Mouse (Mus musculus) mature B cell (primary cell): ENCODE data around the gene Sergef.

Source experiments
- in situ Hi-C: fragments of 300-500 bp; cut with MboI; formaldehyde crosslinking; loops from 2 replicates; pipeline ENCODE4 v1.14.3; 2019

Gene Sergef

DNA sequence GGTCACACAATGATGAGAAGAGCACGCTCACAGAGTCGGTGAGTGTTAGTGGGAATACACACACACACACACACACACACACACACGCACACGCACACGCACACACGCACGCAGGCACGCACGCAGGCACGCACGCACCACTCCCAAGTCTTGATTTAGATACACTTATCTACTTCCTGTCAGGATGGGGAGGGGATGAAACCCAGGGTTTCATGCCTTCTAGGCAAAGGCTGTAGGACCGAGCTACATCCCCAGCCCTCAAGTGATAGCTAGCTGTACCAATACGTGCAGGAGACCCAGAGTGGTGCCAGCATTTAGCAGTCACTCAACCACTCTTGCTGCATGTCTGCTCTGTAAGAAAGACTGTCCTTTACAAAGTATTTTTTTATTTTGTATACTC lies 137.0 kb downstream of the Sergef start:
- in situ Hi-C loops: no loop called here

GRCm38 (mm10) chr7:46501458-46501857 lies 138.1 kb downstream of the Sergef start:
- in situ Hi-C loops: no loop called here

- in situ Hi-C loops: no loop called here
Observed at GRCm38 (mm10) chr7:46499561-46499960, 140.0 kb downstream of the Sergef start.

DNA sequence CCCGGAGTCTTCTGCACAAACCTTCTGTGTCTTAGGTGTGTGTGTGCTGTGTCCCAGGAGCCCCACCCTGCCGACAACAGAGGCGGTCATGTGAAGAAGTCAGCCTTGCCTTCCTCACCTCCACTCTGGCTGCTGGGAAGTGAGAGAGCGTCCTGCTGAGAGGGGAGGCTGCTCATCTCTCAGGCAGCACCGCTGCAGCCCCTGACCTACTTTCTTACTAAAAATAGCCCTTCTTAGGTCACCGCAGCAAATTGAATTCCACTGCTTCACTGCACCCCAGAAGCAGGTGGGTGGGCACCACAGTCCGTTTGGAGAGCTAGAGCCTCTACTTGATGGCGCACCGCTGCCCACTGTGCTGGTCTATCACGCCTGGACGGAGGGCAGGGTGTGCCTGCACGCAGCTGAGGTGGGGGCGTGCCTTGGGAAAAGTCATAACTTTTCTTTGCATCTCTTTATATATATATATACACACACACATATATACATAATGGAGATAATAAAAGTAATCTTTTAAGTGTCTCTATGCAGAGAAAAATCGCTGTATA lies 147.4 kb downstream of the Sergef start:
- in situ Hi-C loops: no loop called here

DNA sequence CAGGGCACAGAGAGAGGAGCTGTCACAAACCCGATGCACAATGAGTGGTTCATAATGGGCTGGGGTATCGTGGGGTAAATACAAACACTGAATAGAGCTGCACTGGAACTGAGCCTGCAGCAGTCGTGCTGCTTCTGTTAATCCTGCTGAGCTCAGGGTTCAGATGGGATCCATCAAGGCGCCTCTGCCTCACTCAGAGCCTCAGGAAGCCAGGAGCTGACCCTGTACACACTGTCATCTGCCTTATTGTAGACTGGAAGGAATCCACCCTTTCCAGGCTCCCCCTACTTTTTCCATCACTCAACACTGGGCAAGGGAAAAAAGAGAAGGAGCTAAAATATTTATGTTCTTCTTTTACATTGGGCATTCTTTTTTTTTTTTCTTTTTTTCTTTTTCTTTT lies 152.3 kb downstream of the Sergef start:
- in situ Hi-C loops: no loop called here

DNA sequence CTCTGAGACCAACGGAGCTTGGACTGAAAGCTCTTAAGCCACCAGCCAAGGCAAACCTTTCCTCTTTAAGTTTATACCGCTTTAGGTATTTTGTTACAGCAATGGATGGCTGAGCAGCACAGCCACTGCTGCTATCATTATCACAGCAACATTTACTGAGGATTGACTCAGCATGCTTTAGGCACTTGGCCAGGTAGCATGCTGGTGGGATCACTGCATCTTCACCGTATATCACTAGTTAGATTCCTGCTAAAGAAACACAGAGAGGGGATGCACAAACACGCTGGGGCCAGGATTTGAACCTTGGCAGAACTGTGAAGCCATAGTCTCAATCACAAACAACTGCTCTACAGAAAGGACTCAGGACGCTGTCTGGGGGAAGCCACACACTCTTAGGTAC lies 152.8 kb downstream of the Sergef start:
- in situ Hi-C loops: no loop called here

- in situ Hi-C loops: no loop called here
Observed at GRCm38 (mm10) chr7:46484223-46484622, 155.4 kb downstream of the Sergef start.

DNA sequence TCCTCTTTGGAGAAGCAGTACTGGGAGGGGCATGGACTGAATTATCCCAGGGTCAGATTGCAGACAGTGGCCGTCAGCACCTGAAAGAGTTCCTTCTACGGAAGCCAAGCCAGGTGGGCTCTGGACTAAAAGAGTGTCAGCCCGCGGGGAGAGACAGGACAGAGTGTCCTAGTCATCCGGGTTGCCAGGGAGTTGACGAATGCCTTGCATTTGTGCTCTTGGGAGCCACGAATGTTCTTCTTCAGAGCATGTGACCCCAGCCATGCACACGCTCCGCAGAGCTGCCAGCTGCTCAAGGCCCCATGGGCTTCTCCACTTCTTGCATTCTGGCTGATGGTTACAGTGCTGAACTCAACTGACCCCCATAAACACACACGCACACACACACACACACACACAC lies 156.6 kb downstream of the Sergef start:
- in situ Hi-C loops: no loop called here

- in situ Hi-C loops: no loop called here
Observed at GRCm38 (mm10) chr7:46482099-46482531, 157.5 kb downstream of the Sergef start.

DNA sequence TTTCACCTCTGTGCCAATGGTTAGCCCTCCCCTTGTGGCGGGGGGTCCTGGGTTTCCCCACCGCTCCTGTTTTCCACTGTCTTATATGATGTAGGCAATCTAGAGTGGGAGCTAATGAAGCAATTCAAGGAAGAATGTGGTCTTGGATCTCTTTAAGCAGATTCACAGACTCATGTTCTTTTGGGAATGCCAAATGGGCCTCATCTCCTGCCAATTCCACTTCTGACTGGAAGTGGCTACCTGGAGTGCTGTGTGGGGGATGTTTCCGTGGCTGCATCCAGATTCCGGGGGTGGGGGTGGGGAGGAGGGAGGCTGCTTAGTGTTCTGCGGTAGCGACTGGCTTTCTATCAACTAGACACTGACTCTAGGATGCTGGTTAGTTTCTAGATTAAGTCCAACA lies 159.8 kb downstream of the Sergef start:
- in situ Hi-C loops: no loop called here

DNA sequence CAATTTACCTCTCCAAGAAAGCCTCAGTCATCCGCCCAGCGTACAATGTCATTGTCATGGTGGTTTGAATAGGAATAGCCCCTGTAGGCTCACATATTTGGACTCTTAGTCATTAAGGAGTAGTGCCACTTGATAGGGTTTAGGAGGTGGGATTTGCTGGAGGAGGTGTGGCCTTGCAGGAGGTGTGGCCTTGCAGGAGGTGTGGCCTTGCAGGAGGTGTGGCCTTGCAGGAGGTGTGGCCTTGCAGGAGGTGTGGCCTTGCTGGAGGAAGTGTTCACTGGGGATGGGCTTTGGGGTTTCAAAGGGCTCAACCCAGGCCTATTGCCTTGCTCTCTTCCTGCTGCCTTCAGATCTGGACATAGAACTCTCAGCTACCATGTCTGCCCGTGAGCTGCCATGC lies 162.2 kb downstream of the Sergef start:
- in situ Hi-C loops: no loop called here

- in situ Hi-C loops: no loop called here
Observed at GRCm38 (mm10) chr7:46475464-46475863, 164.1 kb downstream of the Sergef start.

GRCm38 (mm10) chr7:46473141-46473540 lies 166.5 kb downstream of the Sergef start:
- in situ Hi-C loops: no loop called here

GRCm38 (mm10) chr7:46471054-46471737 lies 168.4 kb downstream of the Sergef start:
- in situ Hi-C loops: no loop called here

- in situ Hi-C loops: no loop called here
Observed at GRCm38 (mm10) chr7:46469542-46469941, 170.1 kb downstream of the Sergef start.

GRCm38 (mm10) chr7:46466422-46466981 lies 173.1 kb downstream of the Sergef start:
- in situ Hi-C loops: no loop called here

GRCm38 (mm10) chr7:46463136-46463535 lies 176.5 kb downstream of the Sergef start:
- in situ Hi-C loops: no loop called here

DNA sequence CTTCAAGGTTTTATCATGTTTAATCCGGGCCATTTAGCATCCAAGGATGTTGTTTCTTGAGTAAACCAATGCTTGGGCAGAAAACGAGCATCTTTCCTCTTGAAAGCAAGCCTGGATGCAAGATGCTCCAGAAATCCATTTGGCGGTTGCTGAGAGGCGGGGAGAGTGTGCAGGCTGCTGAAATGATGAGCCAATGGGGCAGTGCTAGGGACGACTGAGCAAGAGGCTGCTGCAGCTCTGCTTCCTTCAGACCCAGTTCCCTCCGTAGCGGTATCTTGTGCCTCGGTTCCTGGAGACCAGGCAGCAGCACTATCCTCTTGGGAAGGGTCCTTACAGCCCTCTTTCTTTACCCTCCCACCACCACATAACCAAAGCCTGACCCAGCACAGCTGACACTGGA lies 177.3 kb downstream of the Sergef start:
- in situ Hi-C loops: no loop called here

- in situ Hi-C loops: no loop called here
Observed at GRCm38 (mm10) chr7:46459605-46460245, 179.9 kb downstream of the Sergef start.

GRCm38 (mm10) chr7:46459200-46459599 lies 180.4 kb downstream of the Sergef start:
- in situ Hi-C loops: no loop called here

DNA sequence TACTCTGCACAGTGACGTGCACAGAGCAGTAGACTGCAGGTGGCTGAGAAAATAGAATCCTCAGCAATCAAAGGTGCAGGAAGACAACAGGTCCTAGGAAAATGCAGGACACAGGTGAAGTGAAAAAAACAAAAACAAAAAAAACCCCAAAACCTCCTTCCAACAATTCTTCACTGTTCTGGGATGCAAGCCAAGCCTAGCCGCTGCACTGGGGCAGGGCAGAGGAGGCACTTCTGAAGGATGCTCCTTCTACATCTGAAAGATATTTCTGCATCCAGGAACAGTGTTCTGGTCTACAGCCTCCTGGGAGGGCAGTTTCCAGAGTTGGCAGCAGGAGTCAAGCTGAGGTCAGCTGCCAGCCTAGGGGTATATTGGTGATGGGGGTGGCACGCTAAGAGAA lies 181.7 kb downstream of the Sergef start:
- in situ Hi-C loops: no loop called here

DNA sequence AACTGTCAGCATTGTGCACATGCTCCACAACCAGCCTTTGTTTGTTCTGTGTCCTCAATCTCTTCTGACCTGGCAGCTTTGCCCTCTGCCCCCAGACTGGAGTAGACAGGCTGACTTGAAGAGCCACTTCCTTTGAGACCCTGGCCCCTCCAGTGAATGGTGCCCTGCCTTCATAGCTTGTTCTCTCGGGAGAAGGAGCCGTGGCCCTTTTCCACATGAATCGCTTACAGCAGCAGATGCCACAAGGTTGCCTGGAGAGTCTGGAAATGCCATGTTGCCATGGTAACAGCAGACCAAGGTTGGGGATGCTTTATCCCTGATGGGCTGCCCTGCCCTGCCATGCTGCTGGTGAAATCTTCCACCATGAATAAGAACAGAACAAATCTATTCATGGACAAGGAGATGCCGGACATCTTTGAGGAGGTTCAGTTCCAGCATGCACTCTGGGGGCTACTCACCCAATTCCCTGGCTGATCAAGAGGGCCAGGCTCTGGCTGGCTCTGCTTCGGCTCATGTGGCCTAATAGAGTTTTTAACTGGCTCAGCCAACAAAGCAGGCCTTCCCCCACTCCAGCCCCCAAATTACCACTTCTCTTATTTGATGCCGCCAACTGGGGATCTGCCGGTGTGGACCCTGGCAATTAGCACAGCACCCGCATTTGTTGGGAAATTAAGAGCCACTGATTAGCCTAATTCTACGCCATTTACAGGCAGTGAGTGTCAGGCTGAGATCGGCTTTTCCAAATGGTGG lies 185.5 kb downstream of the Sergef start:
- in situ Hi-C loops: no loop called here
